Mouse (Mus musculus): Measurements from ENCODE around the gene Dock8.

GRCm38 (mm10) chr19:25149788-25150187, 150.5 kb downstream of the Dock8 start:
- no peak for TF ChIP-seq POLR2A (IDR thresholded peaks at IDR 0.05; ENCODE audit: borderline replicate concordance, insufficient read depth, low read length)
- TF ChIP-seq CTCF (IDR thresholded peaks at IDR 0.05; ENCODE audit: borderline replicate concordance, insufficient read depth, low read depth, low read length): no peak

All from cerebellum, adult 2 months (tissue).